Mouse (Mus musculus) adrenal gland, adult 8-10 months (tissue): ENCODE measurements at regions not wholly inside any gene's neighbourhood (a gene's known extent, or its start where the extent isn't known, plus 50 kb on each side); places are given as distances from the start of the nearest gene placed in this dataset.
"Not testable (repeated sequence)": the region's sequence is repeated elsewhere in the genome, so short reads cannot be mapped to it uniquely, and the experiment has no call there.

Source experiments
- DNase-seq: peaks from one replicate; pipeline ENCODE4 v3.0.0; 2022

DNA sequence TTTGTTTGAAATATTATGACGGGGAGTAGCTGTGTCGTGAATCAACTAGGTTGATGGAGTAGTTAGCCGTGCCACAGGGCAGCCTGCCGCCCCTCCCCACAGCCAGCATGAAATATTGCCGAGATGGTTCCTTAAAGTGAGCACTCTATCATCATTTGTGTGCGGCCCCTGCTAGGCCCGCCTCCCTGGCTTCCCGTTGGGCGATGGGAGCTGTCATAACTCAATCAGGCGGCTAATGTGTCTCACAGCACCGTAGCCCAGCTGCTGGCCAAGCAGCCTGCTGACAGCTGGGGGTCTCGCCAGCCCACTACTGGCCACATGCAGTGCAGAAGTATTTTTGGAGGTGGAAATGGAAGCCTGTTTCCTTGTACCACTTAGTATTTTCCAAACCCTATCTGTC is 140.9 kb downstream of the Sall1 start:
- no peak for DNase-seq

DNA sequence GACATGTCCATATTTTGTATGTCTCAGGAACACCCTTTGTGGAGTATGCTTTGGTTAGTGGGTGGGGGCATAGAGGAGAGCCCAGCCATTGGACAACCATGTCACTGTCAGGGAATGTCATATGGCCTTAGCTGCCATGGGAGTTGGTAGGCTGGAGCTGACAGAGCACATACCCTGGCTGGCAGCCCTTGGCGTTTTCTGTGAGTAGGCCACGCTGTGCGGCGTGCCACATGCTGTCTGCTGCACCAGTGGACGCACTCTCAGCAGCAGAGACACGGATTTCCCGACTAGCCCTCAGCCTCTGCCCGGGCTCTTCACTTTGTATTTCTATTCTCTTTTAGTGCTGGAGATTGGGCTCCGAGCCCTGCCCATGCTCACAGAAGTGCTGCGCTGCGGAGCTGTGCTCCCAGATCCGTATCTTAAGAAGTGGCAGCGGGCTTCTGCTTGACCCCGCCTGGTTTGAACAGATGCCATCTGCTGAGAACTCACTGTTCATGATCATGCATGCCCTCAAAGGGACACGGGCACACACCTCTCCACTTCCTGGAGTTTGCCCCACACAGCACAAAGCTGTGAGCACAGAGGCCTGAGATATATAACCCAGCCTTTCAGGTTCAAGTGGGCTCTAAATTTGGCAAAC is 160.1 kb downstream of the Sall1 start:
- DNase-seq = no peak

DNA sequence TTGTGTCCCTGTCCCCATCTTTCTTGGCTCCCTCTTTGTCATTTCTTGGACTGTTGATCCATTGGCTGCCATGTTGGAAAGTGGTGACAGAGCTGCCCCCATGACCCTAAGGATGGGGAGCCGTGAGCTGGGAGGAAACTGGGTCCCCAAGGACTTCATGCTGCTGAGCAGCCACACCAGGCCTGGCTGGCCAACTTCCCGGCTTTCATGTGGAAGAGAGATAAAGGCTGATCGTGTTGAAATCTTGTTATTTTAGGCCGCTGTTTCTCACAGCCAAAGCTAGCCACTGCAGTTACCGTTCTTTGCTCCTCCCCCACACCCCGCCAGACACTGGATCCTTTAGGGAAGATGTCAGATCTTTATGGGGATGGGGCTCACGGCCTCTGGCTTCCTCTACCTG is 164.1 kb downstream of the Sall1 start:
- DNase-seq = peak; percentile 23

DNA sequence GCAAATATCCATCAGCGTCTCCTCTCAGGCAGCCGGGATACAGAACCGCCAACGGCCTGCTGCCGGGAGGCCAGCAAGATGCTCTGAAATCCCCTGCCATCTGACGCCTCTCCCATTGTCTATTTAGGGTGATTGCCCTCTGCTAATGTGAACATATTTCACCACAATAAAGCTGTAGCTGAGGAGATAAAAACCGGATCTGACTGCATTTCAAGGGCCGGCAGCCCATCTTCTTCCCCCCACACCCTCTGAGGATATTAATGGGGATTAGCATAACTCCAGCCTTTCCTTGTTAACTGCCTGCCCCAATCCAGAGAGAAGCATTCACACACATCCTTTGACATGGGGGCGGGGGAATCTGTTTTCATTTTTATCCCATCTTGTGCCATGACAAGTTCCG is 166.0 kb downstream of the Sall1 start:
- no peak for DNase-seq

DNA sequence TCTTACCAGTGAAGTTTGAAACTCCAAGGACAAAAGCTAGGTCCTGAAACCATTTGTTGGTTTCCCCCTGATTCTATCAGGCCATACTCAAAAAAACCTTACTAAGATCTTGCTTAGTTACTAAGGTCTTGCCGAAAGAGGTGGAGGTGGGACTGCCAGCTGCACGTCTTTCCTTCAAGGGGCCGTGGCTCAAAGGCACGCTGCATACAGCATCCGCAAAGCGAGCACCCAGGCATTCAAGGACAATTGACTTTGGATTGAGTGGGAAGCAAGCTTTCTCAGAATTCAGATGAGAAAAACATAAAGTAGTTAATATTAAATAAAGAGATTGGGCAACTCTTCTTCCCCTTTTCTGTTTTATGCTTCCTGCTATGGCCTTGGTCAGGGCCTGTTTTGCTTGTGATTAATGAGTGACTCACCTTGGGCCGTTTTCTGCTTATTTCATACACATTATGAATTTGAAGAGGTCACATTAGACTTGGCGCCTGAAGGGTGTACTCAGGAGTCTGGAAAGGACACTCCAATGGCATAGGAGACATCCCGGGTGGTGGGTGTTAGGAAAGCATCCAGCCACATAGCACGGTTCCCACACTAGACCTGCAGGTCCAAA is 166.1 kb downstream of the Cyld start:
- peak; percentile 45 for DNase-seq

DNA sequence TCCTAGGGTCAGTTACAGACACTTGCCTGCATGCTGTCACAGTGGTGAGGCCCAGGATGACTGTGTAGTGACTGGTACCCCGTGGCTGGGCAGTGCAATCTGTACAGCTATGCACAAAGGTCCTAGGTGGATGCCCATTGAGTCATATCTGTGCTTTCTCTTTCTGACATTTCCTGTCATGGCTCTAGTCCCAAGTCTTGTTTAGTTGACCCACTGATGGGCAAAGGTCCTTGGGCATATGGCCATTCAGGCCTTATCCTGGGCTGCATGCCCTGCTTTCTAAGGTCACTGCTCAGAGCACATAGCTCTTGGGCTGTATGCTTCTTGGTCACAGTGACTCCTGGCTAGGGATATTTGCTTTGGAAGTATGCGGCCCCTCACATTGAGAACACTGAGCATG is 160.4 kb downstream of the Cyld start:
- DNase-seq = peak; percentile 40

DNA sequence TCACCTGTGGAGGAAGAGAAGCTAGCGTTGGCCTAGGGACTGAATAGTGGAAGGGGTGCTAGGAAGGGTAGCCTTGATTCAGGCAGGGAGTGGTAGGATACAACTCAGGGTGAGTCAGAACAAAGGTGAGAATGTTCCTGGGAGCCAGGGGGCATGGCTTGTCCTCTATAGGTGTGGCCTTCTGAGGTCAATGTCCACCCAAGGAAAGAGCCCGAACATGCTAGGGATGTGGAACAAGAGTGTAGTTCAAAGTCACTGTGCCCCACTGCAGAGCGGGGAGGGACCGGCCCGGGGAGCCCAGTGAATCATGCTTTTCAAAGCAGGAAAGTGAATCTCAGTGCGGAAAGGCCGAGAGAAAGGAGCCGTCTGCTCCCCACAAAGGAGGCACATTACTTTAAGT is 156.4 kb downstream of the Cyld start:
- no peak for DNase-seq

DNA sequence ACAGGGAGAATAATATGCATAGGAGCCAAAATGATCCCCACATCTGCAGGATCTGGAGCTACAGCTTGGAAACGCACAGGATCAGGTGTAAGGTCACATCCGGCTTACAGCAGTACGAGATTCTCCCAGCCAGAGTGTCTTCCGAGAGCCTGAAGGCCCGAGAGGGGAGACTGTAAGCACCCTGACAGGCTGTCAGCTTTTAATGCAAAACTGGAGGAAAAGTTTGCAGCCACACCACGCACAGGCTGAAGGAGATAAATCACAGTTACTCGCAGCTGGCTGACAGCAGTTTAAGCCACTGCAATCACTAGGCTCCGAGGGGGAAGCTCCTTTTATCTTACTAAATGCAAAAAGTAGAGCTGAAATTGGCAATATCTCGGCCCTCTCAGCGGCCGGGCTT is 149.1 kb downstream of the Cyld start:
- no peak for DNase-seq

DNA sequence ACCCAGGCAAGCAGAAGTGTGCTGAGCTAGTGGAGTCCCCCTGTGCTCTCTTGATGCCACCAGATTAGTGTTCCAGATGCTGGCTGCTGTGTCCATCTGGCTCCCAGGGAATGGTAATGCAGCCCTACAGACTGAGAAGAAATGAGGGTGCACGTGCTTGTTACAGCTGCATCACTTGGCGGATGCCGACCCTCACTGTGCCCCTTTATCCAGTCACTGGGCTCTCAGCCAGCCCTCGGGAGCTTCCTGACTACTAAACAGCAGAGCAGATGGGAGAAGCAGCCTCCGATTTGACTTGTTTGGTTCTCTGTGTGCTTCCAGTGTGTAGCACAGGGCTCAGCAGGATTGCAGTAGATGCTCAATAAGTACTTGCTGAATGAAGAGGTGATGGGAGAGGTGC is 147.5 kb downstream of the Cyld start:
- no peak for DNase-seq

DNA sequence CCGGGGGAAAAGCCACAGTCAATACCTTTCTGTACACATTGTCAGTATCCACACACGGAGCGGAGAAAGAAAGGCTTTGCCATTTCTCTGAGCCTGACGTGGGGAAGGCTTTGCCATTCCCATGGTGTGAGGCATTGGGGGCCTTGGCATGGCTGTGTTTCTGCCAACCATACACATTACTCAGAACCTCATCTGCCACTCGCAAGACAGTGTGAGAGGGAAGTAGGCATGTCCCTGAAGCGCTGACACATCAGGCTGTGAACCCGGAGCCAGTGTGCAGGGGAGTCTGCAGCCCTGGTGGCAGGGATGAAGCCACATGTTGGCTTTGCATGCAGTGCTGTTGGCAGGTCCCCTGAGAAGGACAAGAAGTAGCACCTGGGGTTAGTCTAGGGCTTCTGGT is 145.6 kb downstream of the Cyld start:
- no peak for DNase-seq

DNA sequence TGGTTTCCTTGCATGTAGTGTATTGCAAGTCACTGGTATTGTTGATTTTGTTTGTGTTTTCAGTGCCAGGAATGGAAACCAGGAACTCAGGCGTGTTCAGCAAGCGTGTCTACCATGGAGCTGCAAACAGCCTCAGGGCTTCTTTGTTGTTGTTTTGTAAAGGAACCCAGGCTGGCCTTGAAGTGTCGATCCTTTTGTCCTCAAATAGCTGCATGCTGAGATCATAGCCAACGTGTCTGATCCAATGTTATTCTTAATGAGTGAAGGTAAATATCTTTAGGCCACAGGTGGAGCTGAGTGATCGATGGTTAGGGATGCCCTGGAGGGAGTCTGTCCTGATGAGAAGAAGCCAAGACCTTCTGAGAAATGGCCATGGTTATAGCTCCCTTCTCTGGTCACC is 143.3 kb downstream of the Cyld start:
- no peak for DNase-seq

DNA sequence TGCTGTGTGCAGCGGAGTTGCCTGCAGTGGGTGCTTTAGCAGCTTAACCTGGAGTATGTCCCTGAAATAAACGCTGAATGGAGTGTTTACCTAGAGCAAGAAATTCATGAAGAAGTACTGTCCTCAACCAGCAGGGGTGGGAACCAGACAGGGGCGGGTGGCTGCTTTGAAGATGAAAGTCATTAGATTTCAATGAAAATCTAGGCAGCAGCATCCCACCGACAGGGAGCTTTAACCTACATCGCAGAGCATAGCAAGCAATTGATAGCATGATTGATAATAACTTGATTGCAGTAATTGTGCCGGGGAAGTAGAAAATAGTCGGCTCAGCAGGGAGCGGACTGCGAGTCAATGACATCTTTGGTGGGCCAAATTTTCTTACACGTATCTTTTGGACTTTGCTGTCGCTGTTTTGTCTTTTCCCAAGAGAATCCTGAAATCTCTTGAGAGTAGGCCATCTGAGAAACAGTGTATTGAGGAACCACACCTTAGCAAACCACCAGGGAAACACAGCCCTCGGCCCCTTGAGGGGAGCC is 139.0 kb downstream of the Cyld start:
- no peak for DNase-seq

DNA sequence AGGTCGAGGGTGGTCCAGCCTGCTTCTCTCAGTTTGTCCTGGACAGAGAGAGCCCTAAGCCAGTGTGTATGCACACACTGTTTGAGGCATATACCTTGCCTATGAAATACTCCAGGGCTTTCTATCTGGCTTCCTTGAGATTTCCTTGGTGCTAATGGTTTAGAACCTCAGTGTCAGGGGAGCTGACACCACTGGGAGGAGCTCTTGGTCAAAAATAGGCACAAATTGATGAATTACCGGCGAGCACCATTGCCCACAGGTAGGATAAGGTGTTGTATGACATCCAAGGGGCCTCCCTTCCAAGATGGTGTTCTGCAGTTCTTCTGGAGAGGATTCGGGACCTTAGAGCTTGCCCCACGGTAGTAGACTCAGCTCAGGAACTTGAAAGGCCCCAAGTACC is 129.0 kb downstream of the Cyld start:
- DNase-seq = no peak

DNA sequence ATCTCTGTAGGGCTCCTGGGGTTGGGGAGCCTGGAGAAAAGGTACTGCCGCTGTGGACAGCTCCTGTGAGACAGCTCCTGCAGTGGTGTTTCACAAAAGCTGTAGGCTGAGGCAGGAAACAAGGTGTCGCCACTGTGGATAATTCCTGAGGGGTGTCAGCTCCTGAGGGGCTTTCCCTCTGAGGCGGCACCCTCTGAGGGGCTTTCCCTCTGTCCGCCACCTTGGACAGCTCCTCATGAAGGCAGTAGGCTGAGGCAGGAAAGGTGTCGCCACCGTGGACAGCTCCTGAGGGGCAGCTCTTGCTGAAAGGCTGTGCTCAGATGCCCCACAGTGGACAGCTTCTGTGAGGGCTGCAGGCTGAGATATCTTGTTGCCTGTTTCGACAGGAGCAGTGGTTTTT is 127.1 kb downstream of the Cyld start:
- DNase-seq = no peak

DNA sequence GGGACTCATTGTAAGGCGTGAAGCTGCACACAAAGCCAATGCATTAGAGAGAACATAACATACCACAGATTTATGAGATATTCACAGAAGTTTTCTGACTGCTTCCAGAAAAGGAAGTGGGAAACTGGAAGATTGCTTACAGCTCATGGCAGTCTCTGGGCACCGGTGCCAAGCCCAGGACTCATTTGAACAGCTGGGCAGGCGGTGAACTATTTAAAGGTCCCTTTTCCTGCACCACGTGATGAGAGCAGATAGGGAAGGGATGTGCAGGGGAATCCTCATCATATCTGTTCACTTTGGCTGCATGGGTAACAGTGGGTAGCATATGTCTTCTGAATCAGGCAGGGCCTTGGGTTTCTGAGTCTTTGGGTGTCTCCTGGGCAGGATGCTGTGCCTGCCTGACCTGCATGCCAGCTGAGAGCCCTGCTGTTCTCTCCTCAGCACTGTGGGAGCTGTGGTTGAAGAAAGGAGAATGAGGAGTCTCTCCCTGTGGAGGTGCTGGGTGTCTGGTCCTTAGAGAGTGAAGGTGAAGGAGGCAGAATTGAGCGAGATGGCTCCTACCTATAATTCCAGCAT is 123.5 kb downstream of the Cyld start:
- no peak for DNase-seq

DNA sequence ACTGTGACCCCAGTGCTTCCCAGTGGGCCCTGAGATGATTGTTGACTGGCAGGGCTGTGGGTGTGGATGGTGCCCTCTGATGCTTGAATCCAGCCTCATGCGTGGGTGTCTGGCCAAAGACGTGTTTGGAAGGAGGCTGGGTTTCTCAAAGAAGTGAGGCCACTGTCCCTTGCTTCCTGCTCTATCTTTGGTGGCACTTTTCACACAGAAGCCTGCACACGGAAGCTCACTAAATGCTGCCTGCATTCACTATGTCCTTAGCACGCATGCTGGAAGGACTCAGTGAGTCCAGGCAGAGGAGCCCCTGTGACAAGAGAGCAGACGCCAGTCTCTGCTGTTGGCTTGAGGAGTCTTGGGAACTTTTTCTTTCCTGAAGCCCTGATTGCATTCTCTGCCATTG is 119.6 kb downstream of the Cyld start:
- DNase-seq = no peak

DNA sequence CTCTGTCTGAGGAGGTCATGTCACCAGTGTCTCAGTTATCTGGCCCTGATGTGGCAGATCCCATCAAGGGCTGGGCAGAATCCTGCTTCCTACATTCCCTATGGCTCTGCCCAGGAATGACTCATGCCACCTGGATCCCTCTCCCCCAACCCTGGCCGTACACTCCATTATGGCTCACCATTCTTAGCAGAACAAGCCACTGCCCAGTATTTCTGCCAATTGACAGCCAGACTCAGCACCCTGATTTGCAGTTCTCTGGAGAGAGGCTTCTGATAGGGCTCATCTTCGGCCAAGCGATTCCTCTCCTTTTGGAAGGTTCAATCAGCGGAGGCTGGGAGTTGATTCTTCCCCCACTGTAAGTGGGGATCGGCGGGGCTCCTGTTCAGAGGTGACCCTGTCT is 117.4 kb downstream of the Cyld start:
- DNase-seq = no peak

DNA sequence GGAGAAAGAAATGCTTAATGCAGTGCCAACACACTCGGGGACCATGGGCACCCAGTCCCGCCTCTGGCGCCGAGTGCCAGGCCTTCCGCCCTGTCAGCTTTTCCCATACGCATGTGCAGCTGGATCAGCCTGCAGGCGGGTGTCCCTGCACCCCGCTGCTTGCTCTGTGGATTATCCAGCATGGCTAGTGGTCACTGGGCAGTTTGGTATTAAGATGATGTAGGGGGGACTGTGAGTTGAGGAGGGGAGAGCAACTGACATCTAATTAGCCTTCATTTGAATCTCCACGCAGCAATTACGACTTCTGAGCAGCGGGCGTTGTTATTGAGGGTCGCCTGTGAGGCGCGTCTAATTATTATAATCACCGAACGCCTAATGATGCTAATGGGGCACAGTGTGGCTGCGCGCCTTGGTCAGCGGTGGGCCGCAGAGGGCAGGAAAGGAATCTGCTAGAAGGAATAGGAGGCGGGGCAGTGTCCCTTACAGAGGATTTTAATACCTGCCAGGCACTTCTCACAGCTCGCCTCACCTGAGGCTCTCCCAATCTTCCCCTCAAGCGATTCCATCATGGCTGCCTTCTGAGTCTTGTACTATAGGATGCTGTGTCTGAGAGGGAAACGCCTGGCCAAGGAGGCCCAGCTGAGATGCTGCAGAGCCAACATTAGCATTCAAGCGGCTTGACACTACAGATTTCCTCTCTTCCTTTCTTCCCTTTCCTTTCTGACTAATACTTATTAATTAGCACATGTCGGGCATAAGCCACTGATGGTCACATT is 116.3 kb downstream of the Cyld start:
- no peak for DNase-seq

DNA sequence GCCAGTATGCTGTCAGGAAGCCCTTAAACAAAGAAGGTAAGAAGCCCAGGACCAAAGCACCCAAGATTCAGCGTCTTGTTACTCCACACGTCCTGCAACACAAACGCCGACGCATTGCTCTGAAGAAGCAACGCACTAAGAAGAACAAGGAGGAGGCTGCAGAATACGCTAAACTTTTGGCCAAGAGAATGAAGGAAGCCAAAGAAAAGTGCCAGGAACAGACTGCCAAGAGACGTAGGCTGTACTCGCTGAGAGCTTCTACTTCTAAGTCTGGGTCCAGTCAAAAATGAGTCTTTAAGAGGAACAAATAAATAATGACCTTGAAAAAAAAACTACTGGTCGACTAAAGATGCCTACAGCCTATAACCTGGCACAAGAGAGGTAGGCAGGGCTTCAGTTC is 110.0 kb downstream of the Cyld start:
- not testable (repeated sequence) for DNase-seq
